27 mouse cellular contexts compared by ENCODE assay signal in the genomic region with DNA sequence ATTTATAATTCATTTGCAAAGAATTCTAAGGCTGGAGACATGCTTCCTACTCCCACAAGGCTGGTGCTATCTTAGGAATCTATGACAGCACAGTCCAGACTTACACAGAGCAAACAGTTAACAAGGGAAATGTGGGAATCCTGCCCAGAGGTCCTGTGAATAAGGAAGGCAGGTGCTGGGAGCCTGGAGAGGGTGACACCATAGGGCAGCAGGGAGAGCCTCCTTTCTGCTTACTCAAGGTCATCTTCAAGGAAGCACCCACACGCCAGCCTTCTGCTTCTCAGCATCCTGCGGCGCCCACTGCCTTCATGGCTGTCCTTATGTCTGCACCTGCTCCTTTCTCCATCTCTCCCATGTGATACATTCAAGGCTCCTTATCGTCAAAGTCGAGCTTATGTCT. TPM values are rescaled to one million over a fixed set of nuclear protein-coding genes. Genes with fewer than 3 reads are reported as not detected.
DNase-seq lines count a peak whose midpoint lies in the region; ATAC-seq and TF ChIP-seq lines count a peak whose summit lies in the region.
"Had no signal": no experiment of that assay in that cellular context is flagged by ENCODE, and none has a peak within 500 bp of the region (broad histone marks: within the 10 kb centered on the region; RNA-seq: fewer than 3 reads in every experiment).

No protein-coding gene starts in this region.

- TF ChIP-seq CTCF in heart, adult 2 months (IDR thresholded peaks at IDR 0.05): no peak

- H3K9ac ChIP-seq in forebrain, embryonic 11.5 days (ENCODE audit: low read length): no peak overlapping the region
- no peak overlapping the region for H3K9ac ChIP-seq in forebrain, embryonic 13.5 days
- H3K9ac ChIP-seq in heart, adult 2 months (ENCODE audit: low read depth, low read length): no peak overlapping the region
- H3K9ac ChIP-seq: forebrain, postnatal 0 days; hindbrain, embryonic 12.5 days; limb, embryonic 13.5 days; liver, embryonic 13.5 days; lung, embryonic 15.5 days; midbrain, embryonic 12.5 days; neural tube, embryonic 12.5 days; stomach, embryonic 15.5 days had no signal

- no peak overlapping the region for H3K4me3 ChIP-seq in forebrain, embryonic 11.5 days (ENCODE audit: low read depth, low read length)
- no peak overlapping the region for H3K4me3 ChIP-seq in forebrain, embryonic 13.5 days
- H3K4me3 ChIP-seq in heart, adult 2 months: no peak overlapping the region
- H3K4me3 ChIP-seq: hindbrain, embryonic 12.5 days; limb, embryonic 13.5 days; liver, embryonic 13.5 days; lung, embryonic 15.5 days; midbrain, embryonic 12.5 days; neural tube, embryonic 12.5 days; stomach, embryonic 15.5 days had no signal

- no peaks in the 10 kb centered on the region for H3K27me3 ChIP-seq in forebrain, embryonic 11.5 days (ENCODE audit: control insufficient read depth, insufficient read depth, low read length)
- no peaks in the 10 kb centered on the region for H3K27me3 ChIP-seq in forebrain, embryonic 13.5 days
- H3K27me3 ChIP-seq in heart, adult 2 months (ENCODE audit: control insufficient read depth, insufficient read depth, low read length): no peaks in the 10 kb centered on the region
- H3K27me3 ChIP-seq: hindbrain, embryonic 12.5 days; limb, embryonic 13.5 days; liver, embryonic 13.5 days; lung, embryonic 15.5 days; midbrain, embryonic 12.5 days; neural tube, embryonic 12.5 days; stomach, embryonic 15.5 days had no signal

- peak; percentile 31 for DNase-seq in forebrain, embryonic 11.5 days (ENCODE audit: low spot score)
- peak; percentile 45 for DNase-seq in right cerebral cortex, adult 18-20 months
- no peak for DNase-seq in right cerebral cortex, postnatal 4 days
- DNase-seq in right cerebral cortex, adult 2 months (ENCODE audit: low spot score in 2 of 2): peak; percentile 54 to 68
- DNase-seq in heart, adult 2 months: no peak
- DNase-seq in gastrocnemius, postnatal 14 days: no peak
- no peak for DNase-seq in thymus, postnatal 14 days
- DNase-seq: adrenal gland, postnatal 10 days; cerebellum, adult 11 months; cerebellum, postnatal 10 days; forebrain, postnatal 0 days; gastrocnemius, postnatal 36 days; heart, postnatal 10 days; kidney, adult 18-20 months; kidney, postnatal 10 days; liver, embryonic 13.5 days; lung, postnatal 4 days; thymus, adult 2 months had no signal

- TF ChIP-seq POLR2A in heart, adult 2 months (IDR thresholded peaks at IDR 0.05; ENCODE audit: insufficient read depth, low read depth, low read length): no peak

- WGBS in forebrain, embryonic 11.5 days: 92% methylated on average over 5 of the region's 5 CpGs
- 97% methylated on average over 5 of the region's 5 CpGs for WGBS in forebrain, embryonic 13.5 days
- 86% methylated on average over 5 of the region's 5 CpGs for WGBS in heart, adult 2 months

- no peak overlapping the region for H3K4me2 ChIP-seq in forebrain, embryonic 11.5 days (ENCODE audit: low read depth, low read length, severe bottlenecking)
- no peak overlapping the region for H3K4me2 ChIP-seq in forebrain, embryonic 13.5 days
- H3K4me2 ChIP-seq: heart, embryonic 11.5 days; hindbrain, embryonic 12.5 days; limb, embryonic 13.5 days; liver, embryonic 13.5 days; lung, embryonic 15.5 days; midbrain, embryonic 12.5 days; neural tube, embryonic 12.5 days; stomach, embryonic 15.5 days had no signal

- intact Hi-C loops in heart, adult 2 months (cut with DNase I): no loop called here
- intact Hi-C loops in gastrocnemius, postnatal 14 days (cut with DNase I; ENCODE audit: low total_unique reads): no loop called here

- H3K79me2 ChIP-seq in heart, adult 2 months (replicated peaks; ENCODE audit: control insufficient read depth, insufficient read depth, low read length): no peaks in the 10 kb centered on the region

- ATAC-seq in forebrain, embryonic 11.5 days (replicated peaks; ENCODE audit: low FRiP score): no peak
- no peak for ATAC-seq in forebrain, embryonic 13.5 days
- ATAC-seq: activated CD4-positive, CD25-positive, alpha-beta regulatory T cell, adult 4 months; forebrain, postnatal 0 days had no signal

- no peaks in the 10 kb centered on the region for H3K4me1 ChIP-seq in forebrain, embryonic 11.5 days (replicated peaks; ENCODE audit: control insufficient read depth, insufficient read depth, low read length)
- no peaks in the 10 kb centered on the region for H3K4me1 ChIP-seq in forebrain, embryonic 13.5 days
- no peaks in the 10 kb centered on the region for H3K4me1 ChIP-seq in heart, adult 2 months (ENCODE audit: control insufficient read depth, insufficient read depth, low read length)
- H3K4me1 ChIP-seq: hindbrain, embryonic 12.5 days; limb, embryonic 13.5 days; liver, embryonic 13.5 days; lung, embryonic 15.5 days; midbrain, embryonic 12.5 days; neural tube, embryonic 12.5 days; stomach, embryonic 15.5 days had no signal

- H3K9me3 ChIP-seq in forebrain, embryonic 11.5 days (ENCODE audit: control insufficient read depth, low read length): no peaks in the 10 kb centered on the region
- no peaks in the 10 kb centered on the region for H3K9me3 ChIP-seq in forebrain, embryonic 13.5 days (replicated peaks)
- H3K9me3 ChIP-seq: hindbrain, embryonic 12.5 days; limb, embryonic 13.5 days; liver, embryonic 13.5 days; lung, embryonic 15.5 days; midbrain, embryonic 12.5 days; neural tube, embryonic 12.5 days; stomach, embryonic 15.5 days had no signal

- no peaks in the 10 kb centered on the region; the same call in 1 of the 2 replicates for H3K36me3 ChIP-seq in forebrain, embryonic 11.5 days (ENCODE audit: control insufficient read depth, insufficient read depth, low read length)
- peaks cover 54% of the 10 kb centered on the region for H3K36me3 ChIP-seq in forebrain, embryonic 13.5 days (ENCODE audit: poor library complexity, severe bottlenecking)
- no peaks in the 10 kb centered on the region for H3K36me3 ChIP-seq in heart, adult 2 months (ENCODE audit: control insufficient read depth, insufficient read depth, low read length)

- no peak for TF ChIP-seq EP300 in heart, adult 2 months (IDR thresholded peaks at IDR 0.05; ENCODE audit: insufficient read depth, low read depth, low read length)

- H3K27ac ChIP-seq in forebrain, embryonic 11.5 days (ENCODE audit: low read depth, low read length): no peak overlapping the region
- no peak overlapping the region for H3K27ac ChIP-seq in forebrain, embryonic 13.5 days
- H3K27ac ChIP-seq in heart, adult 2 months: no peak overlapping the region
- H3K27ac ChIP-seq: hindbrain, embryonic 12.5 days; limb, embryonic 13.5 days; liver, embryonic 13.5 days; lung, embryonic 15.5 days; midbrain, embryonic 12.5 days; neural tube, embryonic 12.5 days; stomach, embryonic 15.5 days had no signal

RNA-seq across cellular contexts. Expression of gene Pus7, which starts 19.0 kb away (rescaled TPM):
- 31.5 and 34.7 TPM in 2 replicates for polyA plus RNA-seq in forebrain, embryonic 11.5 days (2014; fragmentation: Nextera tagmentation; extraction: Ambion mirVana)
- polyA plus RNA-seq in forebrain, embryonic 13.5 days (2015; fragmentation: Nextera tagmentation; extraction: Ambion mirVana): 19.8 and 21.5 TPM in 2 replicates
- total RNA-seq in heart, adult 2 months (2021): 1 to 10 TPM; 8.2 to 8.5 TPM
- 3.4 and 4.7 TPM in 2 replicates for polyA plus RNA-seq in heart, adult 2 months (2012; rRNA removed)
- total RNA-seq in gastrocnemius, postnatal 14 days (2021): 10 to 100 TPM in 1 of 2 experiments, 1 to 10 TPM in 1; 8.8 to 13.0 TPM

RNA-seq across cellular contexts. Expression of gene Rint1, which starts 23.0 kb away (rescaled TPM):
- polyA plus RNA-seq in forebrain, embryonic 11.5 days (2014; fragmentation: Nextera tagmentation; extraction: Ambion mirVana): 26.6 and 31.2 TPM in 2 replicates
- polyA plus RNA-seq in forebrain, embryonic 13.5 days (2015; fragmentation: Nextera tagmentation; extraction: Ambion mirVana): 29.8 and 34.8 TPM in 2 replicates
- total RNA-seq in heart, adult 2 months (2021): 10 to 100 TPM; 12.9 to 14.7 TPM
- polyA plus RNA-seq in heart, adult 2 months (2012; rRNA removed): 6.9 and 13.6 TPM in 2 replicates
- total RNA-seq in gastrocnemius, postnatal 14 days (2021): 1 to 10 TPM; 7.1 to 8.0 TPM

Comparison
In these comparisons a context has a peak if more than half of its experiments do, and no peak if none do; other contexts are left out.
1. DNase-seq: peak in forebrain, embryonic 11.5 days (single experiment), right cerebral cortex, adult 18-20 months (single experiment) and right cerebral cortex, adult 2 months (2 of 2); none in right cerebral cortex, postnatal 4 days (single experiment), heart, adult 2 months (0 of 2), gastrocnemius, postnatal 14 days (single experiment) and thymus, postnatal 14 days (single experiment).